Mouse (Mus musculus) mouse trophoblast stem cell (cell line): ENCODE data around the gene Notch1.

ENCODE experiments used
- in situ Hi-C, 2 experiments: fragments of 300-500 bp; cut with MseI, MboI; formaldehyde crosslinking; loops; 2 replicates in 1 of 2; 3 replicates in 1 of 2; pipeline ENCODE4 v1.15.1; 2025

Notch1 gene

GRCm38 (mm10) chr2:26500599-26501370 is 15.7 kb downstream of the Notch1 start:
- in situ Hi-C loops: no loop called here

DNA sequence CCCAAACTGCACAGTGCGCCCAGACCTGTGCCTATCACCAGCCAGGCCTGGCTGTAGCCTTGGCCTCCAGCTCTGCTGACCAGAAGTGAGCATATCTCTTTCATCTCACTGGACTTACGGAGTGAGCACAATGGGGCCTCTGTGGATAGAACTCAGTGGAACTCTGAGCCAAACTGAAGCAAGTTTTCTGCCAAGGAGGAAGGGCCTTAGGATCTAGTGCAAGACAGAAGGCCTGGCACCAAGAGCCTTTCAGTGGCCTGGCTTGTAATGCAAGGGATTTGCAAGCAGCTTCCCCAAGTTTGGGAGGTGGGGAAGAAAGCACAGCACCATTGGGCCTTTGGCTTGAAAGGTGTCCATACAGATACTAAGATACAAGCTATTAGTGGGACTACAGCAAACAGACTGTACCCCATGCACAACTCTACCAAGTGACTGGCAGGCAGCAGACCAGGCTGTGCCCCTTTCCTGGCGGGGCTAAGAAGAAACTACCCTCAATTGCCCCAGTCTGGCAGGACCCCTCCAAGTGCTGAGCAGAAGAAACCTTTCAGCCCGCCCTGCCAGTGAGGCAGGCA is 16.4 kb downstream of the Notch1 start:
- in situ Hi-C loops: no loop called here

GRCm38 (mm10) chr2:26498694-26499093 is 17.8 kb downstream of the Notch1 start:
- in situ Hi-C loops: loop anchor here in 1 of 2 experiments (5.0 kb wide), 1 partner anchor 46 kb away; no protein-coding TSS in a partner anchor

DNA sequence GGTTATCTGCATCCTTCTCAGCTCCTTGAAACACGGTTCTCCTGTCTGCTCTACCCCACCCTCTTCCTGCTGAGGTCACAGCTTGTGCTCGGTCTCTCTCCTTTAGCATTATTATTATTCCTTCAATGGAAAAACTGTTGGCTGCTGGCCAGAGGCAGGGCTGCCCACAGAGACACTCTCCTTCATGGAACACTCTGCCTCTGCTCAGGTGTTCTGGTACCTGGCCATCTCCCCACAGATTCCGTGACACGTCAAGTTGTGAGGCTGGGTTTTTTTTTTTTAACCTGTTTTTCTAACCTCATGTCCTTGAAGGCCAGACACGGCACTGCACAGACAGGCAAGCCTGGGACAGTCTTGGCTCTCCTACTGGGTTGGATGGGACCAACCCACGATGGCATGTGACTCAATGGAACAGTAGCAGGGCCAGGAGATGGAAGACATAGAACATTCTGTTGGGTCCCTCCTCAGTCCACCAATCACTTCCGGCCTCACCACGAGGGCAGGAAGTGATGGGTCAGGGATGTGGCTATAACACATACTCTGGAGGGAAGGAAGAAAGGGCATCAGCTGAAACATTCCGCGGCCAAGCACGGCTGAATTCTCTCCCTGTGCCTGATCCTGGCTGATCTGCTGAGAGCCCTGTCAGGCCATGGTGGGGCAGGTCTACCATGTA is 18.5 kb downstream of the Notch1 start:
- in situ Hi-C loops: loop anchor here in 1 of 2 experiments (5.0 kb wide), 1 partner anchor 46 kb away; no protein-coding TSS in a partner anchor

- in situ Hi-C loops: loop anchor here in 1 of 2 experiments (5.0 kb wide), 1 partner anchor 44 kb away; no protein-coding TSS in a partner anchor
These were observed 20.0 kb downstream of the Notch1 start for GRCm38 (mm10) chr2:26496451-26496850.

DNA sequence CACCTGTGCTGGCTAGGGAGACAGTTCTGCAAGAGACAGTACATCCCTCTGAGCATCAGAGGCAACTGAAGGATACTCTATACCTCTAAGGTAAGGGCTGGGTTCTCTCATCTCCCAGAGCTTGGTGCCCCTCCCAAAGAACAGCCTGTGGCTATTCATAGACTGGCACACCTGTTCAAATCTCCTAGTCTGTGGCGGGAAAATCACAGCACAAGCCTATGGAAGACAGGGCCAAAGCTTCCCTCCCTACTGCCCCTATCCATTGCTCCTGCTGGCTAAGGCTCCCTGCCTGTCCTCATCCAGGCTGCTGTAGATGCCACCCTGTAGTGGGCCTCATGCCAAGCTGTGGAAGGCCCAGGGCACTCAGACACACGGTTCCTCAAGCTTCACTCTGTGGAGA is 20.8 kb downstream of the Notch1 start:
- in situ Hi-C loops: loop anchor here in 1 of 2 experiments (5.0 kb wide), 1 partner anchor 43 kb away; no protein-coding TSS in a partner anchor

DNA sequence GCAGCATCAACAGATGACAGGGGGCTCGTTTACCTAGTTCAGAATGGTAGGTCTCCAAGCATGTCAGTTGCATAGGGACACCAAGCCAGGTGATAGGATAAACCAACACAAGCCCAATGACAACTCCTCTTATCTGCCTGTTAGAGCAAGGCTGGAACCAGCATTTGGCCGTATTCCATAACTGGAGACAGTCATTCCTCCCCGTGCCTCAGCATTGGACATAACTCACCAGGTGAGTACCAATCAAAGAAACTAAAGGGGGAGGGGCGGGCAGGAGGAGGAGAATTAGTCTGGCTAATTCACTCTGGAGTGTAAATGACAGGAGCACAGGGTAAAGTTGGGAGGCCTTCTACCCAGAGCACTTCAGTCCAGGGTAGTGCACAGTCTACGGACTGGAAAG is 21.5 kb downstream of the Notch1 start:
- in situ Hi-C loops: loop anchor here in 1 of 2 experiments (5.0 kb wide), 1 partner anchor 43 kb away; no protein-coding TSS in a partner anchor

GRCm38 (mm10) chr2:26494396-26494795 is 22.1 kb downstream of the Notch1 start:
- in situ Hi-C loops: no loop called here

DNA sequence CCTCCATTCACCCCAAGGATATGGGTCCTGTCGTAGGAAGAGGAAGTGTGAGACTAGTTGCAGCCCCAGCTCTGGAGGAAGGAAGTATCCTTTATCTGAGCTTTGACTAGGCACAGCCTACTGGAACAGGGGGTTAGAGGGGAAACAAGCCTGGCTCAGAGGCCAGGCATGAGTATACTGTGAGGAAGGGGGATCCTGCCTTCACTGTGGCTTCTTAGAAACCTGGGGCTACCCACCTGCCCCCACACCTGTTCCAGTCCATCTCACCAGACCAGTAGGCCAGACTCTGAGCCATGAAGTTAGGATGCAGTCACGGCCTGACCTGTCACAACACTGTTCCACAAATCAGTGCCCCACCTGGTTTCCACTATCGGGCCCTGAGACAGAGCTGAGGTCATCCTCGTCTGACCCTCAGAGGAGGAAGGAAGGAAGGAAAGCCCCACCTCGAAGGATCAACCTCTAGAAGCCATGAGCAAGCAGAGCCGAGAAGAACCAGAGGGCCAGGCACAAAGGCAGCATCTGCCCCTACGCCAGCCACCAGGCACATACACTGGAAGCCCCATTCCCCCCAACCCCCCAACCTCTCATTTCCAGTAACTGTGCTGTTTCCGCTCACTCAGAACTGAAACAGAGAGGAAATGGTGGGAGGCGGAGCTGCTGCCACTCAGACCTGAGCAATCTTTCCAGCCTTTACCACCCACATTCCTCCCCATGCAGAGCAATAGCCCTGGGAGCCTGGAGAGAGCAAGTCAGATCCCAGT is 23.3 kb downstream of the Notch1 start:
- in situ Hi-C loops: no loop called here

DNA sequence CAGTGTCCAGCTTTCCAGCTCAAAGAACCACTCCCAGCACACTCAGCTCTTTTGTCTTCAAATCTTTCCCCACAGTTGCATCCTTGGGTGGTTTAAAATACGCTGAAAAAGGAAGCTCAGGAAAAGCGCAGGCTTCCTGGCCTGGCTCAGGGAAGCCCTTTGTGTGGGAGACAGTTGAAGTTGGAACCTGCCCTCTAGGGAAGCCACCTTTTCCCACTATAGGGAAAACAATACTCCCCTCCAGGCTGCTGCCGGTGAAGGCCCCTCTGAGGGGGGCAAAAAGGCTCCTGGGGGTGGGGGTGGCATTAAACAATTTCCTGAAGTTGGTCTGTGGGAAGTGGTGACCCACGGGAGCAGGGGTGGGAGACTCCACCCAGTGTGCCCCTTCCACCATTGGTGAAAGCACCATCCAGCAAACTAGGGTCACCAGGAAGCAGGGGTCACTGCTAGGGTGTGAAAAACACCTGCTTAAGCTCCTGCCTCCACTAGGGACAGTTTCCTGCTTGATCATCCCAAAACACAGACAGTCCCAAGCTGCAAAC is 25.6 kb downstream of the Notch1 start:
- in situ Hi-C loops: no loop called here

DNA sequence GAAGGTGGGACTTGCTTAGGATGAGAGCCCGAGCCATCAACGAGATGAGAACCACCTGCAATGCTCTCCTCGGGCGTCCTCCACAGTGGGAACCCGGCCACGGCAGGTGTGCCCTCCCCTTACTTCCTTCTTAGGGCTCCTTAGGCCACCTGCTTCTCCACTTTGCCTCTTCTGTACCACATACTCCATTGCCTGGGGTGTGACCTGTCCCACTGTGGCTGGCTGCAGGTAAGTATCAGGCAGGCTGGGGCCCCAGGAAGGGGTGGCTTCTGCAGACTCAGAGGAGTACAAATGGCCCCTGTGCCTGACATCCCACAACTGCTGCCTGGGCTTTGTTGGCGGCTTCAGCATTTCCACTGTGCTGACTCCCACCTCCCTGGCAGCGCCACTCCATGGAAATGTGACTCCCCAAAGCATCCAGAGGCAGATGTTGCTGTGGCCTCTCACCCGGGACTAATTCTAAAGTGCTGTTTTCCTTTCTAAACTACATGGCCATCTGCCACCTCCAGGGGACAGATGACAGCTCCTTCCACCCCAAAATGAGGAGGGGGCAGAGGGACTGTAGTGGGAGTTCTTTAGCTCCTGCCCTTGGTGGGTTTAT is 27.8 kb downstream of the Notch1 start:
- in situ Hi-C loops: no loop called here

DNA sequence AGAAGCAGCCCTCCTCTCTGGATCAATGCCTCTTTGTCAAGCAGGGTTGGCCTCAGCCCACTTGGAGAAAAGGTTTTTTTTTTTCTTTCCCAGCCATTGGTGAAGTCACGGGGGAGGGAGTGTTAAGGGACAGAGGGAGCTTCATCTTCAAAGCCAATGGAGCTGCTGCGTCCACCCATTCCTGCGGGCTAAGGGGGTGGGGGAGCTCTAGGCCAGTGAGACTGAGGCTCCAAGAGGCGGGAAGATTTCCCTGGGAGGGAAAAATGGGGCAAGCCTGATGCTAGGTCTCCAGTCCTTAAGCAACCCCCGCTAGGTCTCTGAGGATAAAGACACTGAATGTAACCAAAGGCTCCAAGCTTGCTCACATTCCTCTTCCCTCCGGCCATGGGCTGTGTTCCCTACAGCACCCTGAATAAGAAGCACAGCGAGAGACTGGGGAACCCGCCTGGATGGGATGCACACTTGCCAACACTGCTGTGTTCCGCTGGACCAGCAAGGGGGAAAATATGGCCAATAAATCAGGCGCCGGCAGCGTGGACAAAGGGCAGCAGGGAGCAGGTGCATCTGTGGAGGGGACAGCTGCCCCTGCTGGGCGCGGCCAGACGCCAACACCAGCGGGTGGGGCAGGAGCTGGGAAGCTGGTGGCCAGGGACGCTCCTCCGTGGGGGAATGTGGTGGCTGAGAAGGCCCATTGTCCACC is 29.0 kb downstream of the Notch1 start:
- in situ Hi-C loops: no loop called here

GRCm38 (mm10) chr2:26486835-26487321 is 29.6 kb downstream of the Notch1 start:
- in situ Hi-C loops: no loop called here

GRCm38 (mm10) chr2:26486264-26486810 is 30.1 kb downstream of the Notch1 start:
- in situ Hi-C loops: no loop called here

- in situ Hi-C loops: no loop called here
These were observed 30.8 kb downstream of the Notch1 start for GRCm38 (mm10) chr2:26485710-26486109.

- in situ Hi-C loops: no loop called here
These were observed 31.2 kb downstream of the Notch1 start for GRCm38 (mm10) chr2:26485278-26485677.

DNA sequence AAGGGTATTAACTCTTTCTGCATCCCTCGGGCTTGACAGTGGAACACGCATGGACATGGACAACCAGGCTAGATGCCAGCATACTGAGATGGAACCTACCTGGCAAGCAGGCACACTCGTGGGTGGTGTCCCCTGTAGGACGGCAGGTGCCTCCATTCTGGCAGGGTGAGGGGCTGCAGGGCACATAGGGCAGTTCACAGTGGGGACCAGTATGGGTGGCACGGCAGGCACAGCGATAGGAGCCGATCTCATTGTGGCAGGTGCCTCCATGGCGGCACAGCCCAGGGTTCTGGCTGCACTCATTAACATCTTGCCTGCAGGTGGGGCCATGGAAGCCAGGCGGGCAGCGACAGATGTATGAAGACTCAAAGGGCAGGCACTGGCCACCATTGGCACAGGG is 32.3 kb downstream of the Notch1 start:
- in situ Hi-C loops: no loop called here

DNA sequence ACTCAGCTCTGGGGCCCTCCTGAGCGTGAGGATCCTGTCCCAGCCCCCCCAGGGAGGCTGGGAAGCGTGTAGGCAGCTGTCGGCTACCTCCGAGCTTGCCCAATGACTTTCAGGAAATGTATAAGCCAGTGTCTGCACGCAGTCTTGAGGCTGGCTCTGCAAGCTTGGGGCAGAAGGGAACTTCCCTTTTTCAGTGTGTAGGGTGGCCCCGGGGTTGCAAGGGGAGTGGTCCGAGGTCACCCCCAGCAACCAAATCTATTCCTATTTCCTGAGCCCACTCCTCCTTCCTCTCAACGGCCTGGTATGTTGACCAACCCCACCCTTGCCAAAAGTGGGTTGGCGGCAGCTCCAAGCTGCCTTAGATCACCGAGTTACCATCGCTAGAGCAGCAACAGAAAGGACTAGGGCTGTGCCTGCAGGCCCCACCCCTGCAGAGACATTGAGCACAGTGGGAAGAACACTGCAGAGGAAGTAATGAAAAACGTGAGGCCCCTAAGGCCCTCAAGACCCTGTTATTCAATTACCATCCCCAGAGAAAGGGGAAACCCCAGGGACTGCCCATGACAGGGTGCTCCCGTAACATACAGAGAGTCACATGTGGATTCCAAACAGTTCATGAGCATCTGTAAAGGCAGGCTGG is 33.1 kb downstream of the Notch1 start:
- in situ Hi-C loops: no loop called here

- in situ Hi-C loops: no loop called here
These were observed 33.6 kb downstream of the Notch1 start for GRCm38 (mm10) chr2:26482824-26483223.
